Mouse (Mus musculus): ENCODE measurements at regions not wholly inside any gene's neighbourhood (a gene's known extent, or its start where the extent isn't known, plus 50 kb on each side); places are given as distances from the start of the nearest gene placed in this dataset.
"Not testable (repeated sequence)": the region's sequence is repeated elsewhere in the genome, so short reads cannot be mapped to it uniquely, and the experiment has no call there.

DNA sequence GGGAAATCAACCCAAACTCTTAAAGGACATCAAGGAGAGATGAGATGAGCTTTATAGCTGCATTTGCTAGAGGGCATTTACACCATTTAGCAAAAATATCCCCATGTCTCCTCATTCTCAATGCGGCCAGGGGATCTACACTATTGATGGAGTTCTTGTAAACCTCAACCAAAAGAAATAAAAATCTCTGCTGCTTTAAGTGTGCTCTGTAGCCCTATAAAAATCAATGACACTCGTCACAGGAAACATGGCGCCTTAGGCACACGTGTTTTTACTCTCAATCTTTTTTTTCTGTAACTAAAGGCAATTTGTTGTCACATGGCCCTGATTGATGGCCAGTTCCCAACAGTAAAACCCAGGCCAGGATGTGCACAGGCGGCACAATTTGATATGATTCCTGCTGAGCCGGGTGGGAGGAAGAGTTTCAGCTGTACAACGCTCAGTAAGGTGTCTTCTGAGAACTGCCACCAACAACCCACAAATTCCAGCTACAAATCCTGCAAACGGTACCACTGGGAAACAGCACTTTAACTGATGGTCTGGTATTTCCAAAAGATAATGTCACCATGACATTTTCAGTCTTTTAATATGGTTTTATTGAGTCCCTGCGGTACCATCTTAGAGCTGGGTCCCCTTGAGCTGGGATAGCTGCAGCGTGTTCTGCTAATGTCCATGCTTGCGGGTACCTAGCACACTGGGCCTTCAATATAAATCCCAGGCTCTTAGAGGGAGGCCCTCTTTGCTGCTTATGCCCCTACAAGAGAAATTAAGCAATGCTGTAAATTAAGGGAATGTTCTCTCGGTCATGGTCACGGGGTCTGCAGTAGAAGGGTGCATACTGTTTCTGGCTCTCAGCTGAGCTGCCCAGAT, 78.8 kb downstream of the Tpbg start:
- intact Hi-C loops (cut with DNase I): no loop called here
- DNase-seq: no peak

DNA sequence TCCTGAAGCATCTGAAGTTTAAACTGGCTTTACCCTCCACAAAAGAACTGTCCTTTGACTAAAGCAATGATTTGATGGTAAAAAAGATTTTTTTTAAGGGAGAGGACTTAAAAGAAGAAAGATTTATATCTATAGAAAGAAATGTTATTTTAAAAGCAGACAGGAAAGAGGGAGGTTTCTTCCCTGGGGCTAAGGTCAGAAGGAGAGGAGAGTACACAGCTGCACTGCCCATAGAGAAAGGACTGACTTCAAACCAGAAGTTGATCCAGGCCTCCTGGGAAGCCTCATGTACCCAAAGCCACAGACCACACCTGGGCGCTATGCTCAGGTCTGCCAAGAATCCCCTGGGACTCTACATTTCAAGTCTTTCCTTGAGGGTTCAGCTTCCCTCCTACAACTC, 83.1 kb downstream of the Tpbg start:
- intact Hi-C loops (cut with DNase I): no loop called here

GRCm38 (mm10) chr9:85932209-85932608, 90.0 kb downstream of the Tpbg start:
- DNase-seq: no peak
- intact Hi-C loops (cut with DNase I): no loop called here

More for the DNA sequence above, 83.1 kb downstream of the Tpbg start:
- no peak for DNase-seq

DNA sequence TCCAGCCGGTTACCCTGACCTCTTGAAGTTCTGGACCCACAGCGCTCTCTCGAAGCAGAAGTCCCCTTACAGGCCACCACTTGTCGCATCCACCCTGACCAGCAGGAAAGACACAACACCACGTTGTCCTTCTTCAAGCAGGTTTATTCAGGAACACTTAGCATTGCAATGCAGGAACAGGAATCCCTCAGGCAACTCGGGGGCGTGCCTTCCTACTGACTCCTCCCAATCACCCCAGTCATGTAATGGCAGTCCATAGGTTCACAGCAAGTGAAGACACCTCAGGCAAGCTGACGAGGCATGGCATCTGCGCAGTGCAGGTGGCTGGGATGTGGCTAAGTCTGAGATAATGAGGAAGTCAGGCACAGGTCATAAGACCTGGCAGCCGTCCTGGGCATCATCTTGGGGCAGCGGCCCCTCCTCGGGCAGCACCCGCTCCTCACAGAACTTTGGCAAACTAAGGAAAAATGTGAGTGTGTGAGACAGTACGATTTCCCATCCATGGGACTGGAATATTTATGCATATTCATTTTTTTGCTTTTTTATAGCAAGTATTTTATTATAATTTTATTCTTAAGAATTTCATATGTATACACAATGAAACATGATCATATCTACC, 101.0 kb downstream of the Tpbg start:
- intact Hi-C loops (cut with DNase I): not testable (repeated sequence)

GRCm38 (mm10) chr9:85948495-85949137, 106.4 kb downstream of the Tpbg start:
- intact Hi-C loops (cut with DNase I): no loop called here
- DNase-seq: no peak

More for the DNA sequence above, 101.0 kb downstream of the Tpbg start:
- not testable (repeated sequence) for DNase-seq

DNA sequence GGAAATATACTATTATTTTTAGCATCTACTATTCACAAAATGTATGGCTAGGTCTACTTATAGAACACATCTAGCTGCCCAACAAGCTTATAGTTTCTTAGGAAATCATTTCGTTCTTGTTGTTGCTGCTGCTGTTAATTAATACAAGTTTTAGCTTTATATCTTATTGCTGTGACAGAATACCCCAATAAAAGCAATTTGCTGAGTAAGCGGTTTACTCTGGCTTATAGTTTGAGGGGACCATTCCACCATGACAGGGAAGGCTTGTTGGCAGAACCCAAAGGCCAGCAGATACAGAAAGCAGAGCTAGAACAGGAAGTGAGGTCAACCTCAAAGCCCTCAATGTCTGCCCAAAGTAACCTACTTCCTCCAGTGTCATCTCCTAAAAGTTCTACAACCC, 109.6 kb downstream of the Tpbg start:
- intact Hi-C loops (cut with DNase I): no loop called here
- DNase-seq: no peak

DNA sequence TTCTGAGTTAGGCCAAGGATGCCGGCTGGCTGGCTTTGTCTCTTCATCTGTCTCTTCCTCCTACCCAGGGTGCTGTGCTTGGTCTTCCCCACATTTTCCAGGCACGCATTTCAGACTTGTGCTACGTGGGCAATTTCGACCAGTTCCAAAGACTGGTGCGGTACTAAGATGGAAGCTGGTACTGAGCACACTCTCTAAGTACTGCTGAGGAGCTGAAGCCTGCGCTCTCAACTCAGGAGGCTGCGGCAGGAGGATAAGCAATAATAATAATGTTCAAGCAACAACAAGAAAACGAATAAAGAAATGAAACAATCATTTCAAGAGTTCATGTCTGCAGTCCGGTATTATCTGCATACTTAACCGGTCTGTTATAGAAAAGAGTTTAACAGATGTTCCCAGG, 127.9 kb downstream of the Tpbg start:
- intact Hi-C loops (cut with DNase I): loop anchor here (2.0 kb wide), 1 partner anchor 15 kb away; no protein-coding TSS in a partner anchor
- no peak for DNase-seq

- no peak for DNase-seq
- intact Hi-C loops (cut with DNase I): no loop called here
Observed at GRCm38 (mm10) chr9:85981428-85981827, 139.2 kb downstream of the Tpbg start.

GRCm38 (mm10) chr9:85983516-85983915, 141.3 kb downstream of the Tpbg start:
- DNase-seq; intact Hi-C loops (cut with DNase I): not testable (repeated sequence)

DNA sequence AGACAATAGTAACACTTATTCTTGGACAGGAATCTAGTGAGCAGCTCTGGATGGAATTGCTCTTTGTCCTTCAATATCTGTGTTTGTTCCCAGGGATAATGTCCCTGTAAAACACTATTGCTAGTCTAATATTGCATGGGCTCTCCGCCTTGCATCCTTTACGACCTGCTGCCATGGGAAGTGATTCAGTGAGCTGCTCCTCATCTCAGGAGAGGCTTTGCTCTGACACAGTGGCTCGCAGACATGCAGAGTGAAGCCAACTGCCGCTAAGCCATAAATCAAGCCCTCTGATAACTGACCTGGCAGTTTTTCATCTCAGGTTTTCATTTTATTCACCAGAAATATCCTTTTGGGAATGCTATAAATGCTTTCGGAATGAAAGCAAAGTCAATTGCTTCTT, 143.5 kb downstream of the Tpbg start:
- intact Hi-C loops (cut with DNase I): loop anchor here (2.0 kb wide), 1 partner anchor 15 kb away; no protein-coding TSS in a partner anchor

GRCm38 (mm10) chr9:85986142-85986541, 144.0 kb downstream of the Tpbg start:
- intact Hi-C loops (cut with DNase I): no loop called here
- no peak for DNase-seq

More for the DNA sequence above, 143.5 kb downstream of the Tpbg start:
- DNase-seq: no peak

DNA sequence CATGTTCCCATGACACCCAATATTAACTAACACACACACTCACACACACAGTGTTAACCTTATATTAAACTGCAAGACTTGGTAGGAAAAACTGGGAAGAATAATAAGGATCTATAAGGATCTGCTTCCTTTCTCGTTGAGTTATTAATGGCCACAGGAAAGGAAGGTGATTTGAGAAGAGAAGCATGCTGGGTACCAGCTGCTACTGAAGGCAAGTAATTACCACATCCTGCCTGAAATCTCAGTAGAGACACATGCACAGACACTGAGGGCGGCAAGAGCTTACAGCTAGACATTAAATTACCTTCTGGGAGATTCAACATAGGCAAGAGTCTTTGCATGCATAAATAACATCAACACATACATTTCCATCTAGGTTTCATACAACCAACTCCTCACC, 160.8 kb downstream of the Tpbg start:
- intact Hi-C loops (cut with DNase I): no loop called here
- no peak for DNase-seq

DNA sequence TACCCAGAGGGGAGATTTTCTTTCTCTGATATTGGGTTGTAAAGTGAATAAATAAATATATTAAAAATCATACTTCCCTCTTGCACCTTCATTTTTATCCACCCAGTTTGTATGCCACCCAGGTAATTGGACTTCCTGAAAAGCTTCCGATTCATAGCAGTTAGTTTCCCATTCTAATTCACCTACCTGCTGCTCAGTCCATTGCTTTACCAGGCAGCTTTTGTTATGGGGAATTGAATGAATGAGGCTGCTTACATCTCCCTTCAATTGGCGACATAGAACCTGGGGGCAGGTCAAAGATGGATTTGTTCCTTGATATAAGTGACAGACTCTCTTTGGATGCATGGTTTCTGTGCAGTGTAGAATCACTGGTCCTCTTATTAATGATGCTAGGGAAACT, 169.5 kb downstream of the Tpbg start:
- DNase-seq: no peak
- intact Hi-C loops (cut with DNase I): no loop called here

GRCm38 (mm10) chr9:86015841-86016240, 173.7 kb downstream of the Tpbg start:
- DNase-seq: no peak
- intact Hi-C loops (cut with DNase I): no loop called here

GRCm38 (mm10) chr9:86020133-86020532, 178.0 kb downstream of the Tpbg start:
- DNase-seq: no peak
- intact Hi-C loops (cut with DNase I): no loop called here

GRCm38 (mm10) chr9:86020765-86021164, 178.6 kb downstream of the Tpbg start:
- intact Hi-C loops (cut with DNase I): no loop called here
- DNase-seq: no peak

GRCm38 (mm10) chr9:86030738-86031137, 188.6 kb downstream of the Tpbg start:
- DNase-seq: peak in 1 of 2 experiments; percentile 2

GRCm38 (mm10) chr9:86044098-86044497, 201.9 kb downstream of the Tpbg start:
- intact Hi-C loops (cut with DNase I): no loop called here
- DNase-seq: no peak

More at GRCm38 (mm10) chr9:86030738-86031137, 188.6 kb downstream of the Tpbg start:
- intact Hi-C loops (cut with DNase I): no loop called here

- intact Hi-C loops (cut with DNase I): no loop called here
- no peak for DNase-seq
Observed at GRCm38 (mm10) chr9:86058116-86058515, 215.9 kb downstream of the Tpbg start.

- DNase-seq: no peak
- intact Hi-C loops (cut with DNase I): no loop called here
Observed at GRCm38 (mm10) chr9:86060049-86060448, 217.9 kb downstream of the Tpbg start.

DNA sequence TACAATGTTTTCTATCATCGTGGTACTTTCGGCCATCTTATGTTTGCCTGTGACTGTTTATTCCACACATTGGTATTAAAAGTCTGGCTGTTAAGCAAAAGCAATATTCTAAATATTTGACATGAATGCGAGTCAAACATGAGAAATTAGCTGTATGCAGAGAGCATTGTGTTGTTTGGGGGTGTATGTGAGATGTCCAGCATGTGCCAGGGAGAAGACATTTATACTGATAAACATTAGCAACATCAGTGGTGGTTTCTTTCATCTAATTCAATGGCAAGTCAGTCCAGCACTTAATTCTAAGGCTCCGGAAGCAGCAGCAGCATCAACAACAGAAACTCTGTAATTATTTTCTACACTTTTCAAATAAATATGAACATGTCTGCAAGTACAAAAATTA, 219.1 kb downstream of the Tpbg start:
- intact Hi-C loops (cut with DNase I): no loop called here
- no peak for DNase-seq
